Mouse (Mus musculus): ENCODE data around the gene Svep1.

DNA sequence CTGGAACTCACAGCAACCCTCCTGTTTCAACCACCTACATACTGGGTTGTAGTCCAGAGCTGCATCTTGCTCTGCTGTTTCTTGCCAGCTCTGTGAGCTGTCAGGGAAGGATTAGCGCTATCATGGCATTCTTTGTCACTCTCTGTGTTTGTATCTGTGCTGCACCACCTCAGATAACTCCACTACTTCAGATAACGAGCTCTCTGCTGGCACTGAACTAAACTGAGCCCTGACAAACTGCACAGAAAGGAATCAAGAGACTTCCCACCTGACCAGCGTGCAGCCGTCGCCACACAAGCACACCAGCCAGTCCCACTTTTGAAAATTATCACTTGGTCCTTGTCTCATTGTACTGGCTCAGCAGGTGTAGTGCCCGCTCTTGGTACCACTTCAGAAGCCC lies 4.7 kb upstream of the Svep1 start:
- TF ChIP-seq POLR2A (IDR thresholded peaks at IDR 0.05; ENCODE audit: extremely low read depth, insufficient read depth, low read length) (no peak), CTCF (IDR thresholded peaks at IDR 0.05; ENCODE audit: low read depth, low read length) (no peak)
